Mouse (Mus musculus) liver, adult 2 months (tissue): ENCODE measurements around the gene Smarcd3.

Source experiments
- CTCF ChIP-seq: fragments of 200-500 bp; IDR thresholded peaks from 2 replicates; pipeline ENCODE4 v1.5.1; 2011; ENCODE audit warnings: low read depth, low read length, control low read depth
- POLR2A ChIP-seq: fragments of 200-500 bp; IDR thresholded peaks from 2 replicates; pipeline ENCODE4 v1.6.1; 2011; ENCODE audit warnings: low read length, control low read depth; ENCODE audit not compliant: insufficient read depth; ENCODE audit errors: extremely low read depth

GRCm38 (mm10) chr5:24576801-24577182 lies 47.4 kb downstream of the Smarcd3 start:
- TF ChIP-seq CTCF (no peak), POLR2A (no peak)
